Mouse (Mus musculus) midbrain, embryonic 11.5 days (tissue): ENCODE data around the gene Coa7. TPM values are rescaled to one million over a fixed set of nuclear protein-coding genes. Genes with fewer than 3 reads are reported as not detected.

ENCODE experiments used
- ATAC-seq: fragments of 200-750 bp; cut with Nextera tagmentation; 2 replicates; pipeline ENCODE4 v1.8.0; 2017; ENCODE audit warnings: moderate TSS enrichment, moderate library complexity; ENCODE audit not compliant: low FRiP score
- DNase-seq: peaks from one replicate; pipeline ENCODE4 v3.0.0; 2015; ENCODE audit warnings: low spot score; ENCODE audit errors: missing footprints
- H3K27ac ChIP-seq: fragments of 300-500 bp; sonication (generic); 2 replicates; pipeline ENCODE4 v1.5.1; 2014; ENCODE audit warnings: low read depth, low read length
- H3K27me3 ChIP-seq: fragments of 300-500 bp; sonication (generic); 2 replicates; pipeline ENCODE4 v1.6.1; 2014; ENCODE audit warnings: mild to moderate bottlenecking, low read length, moderate library complexity, mixed read lengths; ENCODE audit not compliant: control insufficient read depth, insufficient read depth
- H3K36me3 ChIP-seq: fragments of 300-500 bp; sonication (generic); 2 replicates; pipeline ENCODE4 v1.6.1; 2014; ENCODE audit warnings: mild to moderate bottlenecking, low read length, moderate library complexity, mixed read lengths; ENCODE audit not compliant: control insufficient read depth, insufficient read depth
- H3K4me1 ChIP-seq: fragments of 300-500 bp; sonication (generic); 2 replicates; pipeline ENCODE4 v1.6.1; 2014; ENCODE audit warnings: low read length; ENCODE audit not compliant: control insufficient read depth, insufficient read depth
- H3K4me2 ChIP-seq: fragments of 300-500 bp; sonication (generic); 2 replicates; pipeline ENCODE4 v1.6.1; 2014; ENCODE audit warnings: mild to moderate bottlenecking, moderate library complexity
- H3K4me3 ChIP-seq: fragments of 300-500 bp; sonication (generic); 2 replicates; pipeline ENCODE4 v1.5.1; 2014; ENCODE audit warnings: low read depth, low read length
- H3K9ac ChIP-seq: fragments of 300-500 bp; sonication (generic); 2 replicates; pipeline ENCODE4 v1.6.1; 2014; ENCODE audit warnings: low read length
- H3K9me3 ChIP-seq: fragments of 300-500 bp; sonication (generic); 2 replicates; pipeline ENCODE4 v1.6.1; 2016; ENCODE audit warnings: low read length; ENCODE audit not compliant: control insufficient read depth
- WGBS: fragments of 180-500 bp; shearing (Covaris S2); extraction: QIAGEN DNeasy Blood & Tissue Kit; methylation state at CpG from one replicate; pipeline ENCODE4 v1.1.7; 2014; 5-methylcytosine and 5-hydroxymethylcytosine counted together
- polyA plus RNA-seq: library from polyadenylated mRNA; unstranded; fragments of >200 nt; fragmentation: Nextera tagmentation; extraction: Ambion mirVana; gene quantifications from 2 replicates; pipeline ENCODE4 v1.2.1, GENCODE M21; 2014

The Coa7 gene
- polyA plus RNA-seq = 54.6 and 55.5 TPM in 2 replicates

DNA sequence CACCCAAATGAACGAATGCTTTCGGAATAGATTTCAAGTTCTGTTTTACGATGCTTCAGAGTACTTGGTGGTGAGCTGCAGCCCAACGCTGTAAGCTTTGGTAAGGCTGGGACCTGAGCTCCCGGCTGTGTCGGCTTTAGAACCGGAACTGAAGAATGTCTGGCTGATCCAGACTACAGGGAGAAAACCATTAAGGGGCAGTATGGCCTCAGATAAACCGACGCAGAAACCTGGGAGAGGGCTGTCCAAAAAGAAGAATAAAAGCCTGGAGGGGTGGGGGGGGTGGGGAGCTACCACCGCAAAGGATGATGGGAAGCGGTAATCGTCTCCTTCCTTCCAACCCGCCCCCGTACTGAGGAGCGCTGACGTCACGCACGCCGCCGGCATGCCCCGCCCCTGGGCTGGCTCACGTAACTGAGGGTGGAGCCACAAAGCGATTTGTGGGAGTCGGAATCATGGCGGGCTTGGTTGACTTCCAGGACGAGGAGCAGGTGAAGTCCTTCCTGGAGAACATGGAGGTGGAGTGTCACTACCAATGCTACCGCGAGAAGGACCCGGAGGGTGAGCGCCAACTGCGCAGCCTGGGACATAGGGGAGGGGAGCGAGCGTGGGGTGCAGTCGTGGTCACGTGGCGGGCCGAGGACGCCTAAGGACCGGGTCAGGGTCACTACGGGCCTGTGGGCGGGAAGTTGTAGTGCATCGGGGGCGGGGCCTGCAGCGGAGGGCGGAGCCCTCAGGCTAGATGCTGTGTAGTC lies at the start of gene Coa7:
Gene Coa7, plus strand, starts transcription at position 411 of the 755 bp plus-strand sequence.
- H3K4me1 ChIP-seq = 0 out of 2 replicates have a peak, but pooled peaks cover 3% of the 10 kb centered on the region
- no peaks in the 10 kb centered on the region; the same call in 1 of the 2 replicates for H3K36me3 ChIP-seq
- peak within 1 kb of the TSS; percentile 69 for H3K9ac ChIP-seq
- peak within 1 kb of the TSS; percentile 66 for H3K4me3 ChIP-seq
- no peaks in the 10 kb centered on the region for H3K27me3 ChIP-seq
- peak within 1 kb of the TSS; percentile 81 for H3K27ac ChIP-seq
- ATAC-seq = peak; percentile 95
- peak within 1 kb of the TSS; percentile 60 for H3K4me2 ChIP-seq
- no peaks in the 10 kb centered on the region for H3K9me3 ChIP-seq
- peak; percentile 100 for DNase-seq
- WGBS = under 1% methylated on average over 45 of the region's 45 CpGs

DNA sequence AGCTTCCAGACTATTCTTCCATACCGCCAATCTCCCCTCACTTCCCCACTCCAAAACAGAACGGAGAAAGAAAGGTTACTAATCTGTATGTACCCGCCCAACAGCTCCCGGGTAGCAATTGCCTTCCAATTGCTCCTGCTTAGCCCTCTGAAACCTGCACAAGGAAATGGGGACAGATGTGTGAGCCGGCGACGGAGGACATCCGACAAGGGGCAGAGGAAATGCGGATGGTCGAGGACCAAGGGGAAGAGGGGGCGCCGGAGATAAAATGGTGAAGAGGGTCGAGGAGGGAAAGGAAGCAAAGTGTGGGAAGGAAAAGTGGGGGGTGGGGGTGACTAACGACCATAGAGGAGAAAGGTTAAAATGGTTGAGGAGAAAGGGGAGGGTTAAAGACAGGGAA lies 27.7 kb upstream of the Coa7 start:
- DNase-seq (no peak), ATAC-seq (no peak)
- Histone ChIP-seq H3K9me3 (no peaks in the 10 kb centered on the region), H3K27me3 (no peaks in the 10 kb centered on the region), H3K36me3 (no peaks in the 10 kb centered on the region), H3K4me2 (peak overlapping the region; percentile 77), H3K4me1 (peaks cover 11% of the 10 kb centered on the region), H3K9ac (peak overlapping the region; percentile 92), H3K4me3 (peak overlapping the region; percentile 88), H3K27ac (peak overlapping the region; percentile 91)
- WGBS = 2% methylated on average over 14 of the region's 14 CpGs

DNA sequence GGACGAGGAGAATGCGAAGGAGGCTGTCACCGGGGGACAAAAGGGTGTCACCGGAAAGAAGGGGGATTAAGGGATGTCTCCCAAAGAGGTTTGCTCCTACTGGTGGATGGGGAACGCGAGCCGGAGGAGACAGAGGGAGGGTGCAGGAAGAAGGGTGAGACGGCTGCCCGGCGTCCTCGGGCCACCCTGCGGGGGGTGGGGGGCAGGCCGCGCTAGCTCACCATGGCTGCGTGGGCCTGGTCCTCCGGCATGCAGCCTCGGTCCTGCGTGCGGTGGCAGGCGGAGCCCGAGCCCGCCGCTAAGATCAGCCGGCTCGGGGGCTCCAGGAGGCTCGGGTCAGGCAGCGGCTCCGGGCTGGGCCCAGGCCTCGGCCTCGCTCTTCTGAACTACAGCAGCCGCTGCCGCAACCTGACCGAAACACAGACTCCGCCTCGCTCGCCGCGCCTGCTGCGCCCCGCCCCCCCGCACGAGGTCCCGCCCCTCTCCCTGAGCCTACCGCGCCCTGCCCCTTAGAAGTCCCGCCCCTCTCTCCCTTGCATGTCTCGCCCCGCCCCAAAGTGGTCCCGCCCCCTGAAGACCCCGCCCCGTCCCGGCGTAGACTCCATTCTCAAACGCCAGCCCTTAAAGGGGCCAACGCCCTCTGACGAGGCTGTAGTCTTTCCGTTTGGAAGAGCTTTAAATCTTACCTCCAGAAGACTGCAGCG lies 27.1 kb upstream of the Coa7 start, which contains the start of gene Zyg11b:
Gene Zyg11b, minus strand, starts transcription at position 427 of the 704 bp plus-strand sequence.
- Histone ChIP-seq H3K4me3 (peak within 1 kb of the TSS; percentile 88), H3K9ac (peak within 1 kb of the TSS; percentile 92), H3K27ac (peak within 1 kb of the TSS; percentile 91), H3K27me3 (no peaks in the 10 kb centered on the region), H3K9me3 (peaks cover 3% of the 10 kb centered on the region; the same call in 1 of the 2 replicates), H3K36me3 (no peaks in the 10 kb centered on the region), H3K4me1 (peaks cover 11% of the 10 kb centered on the region), H3K4me2 (peak within 1 kb of the TSS; percentile 77)
- DNase-seq (peak; percentile 99), ATAC-seq (peak; percentile 95)
- WGBS = under 1% methylated on average over 52 of the region's 58 CpGs

DNA sequence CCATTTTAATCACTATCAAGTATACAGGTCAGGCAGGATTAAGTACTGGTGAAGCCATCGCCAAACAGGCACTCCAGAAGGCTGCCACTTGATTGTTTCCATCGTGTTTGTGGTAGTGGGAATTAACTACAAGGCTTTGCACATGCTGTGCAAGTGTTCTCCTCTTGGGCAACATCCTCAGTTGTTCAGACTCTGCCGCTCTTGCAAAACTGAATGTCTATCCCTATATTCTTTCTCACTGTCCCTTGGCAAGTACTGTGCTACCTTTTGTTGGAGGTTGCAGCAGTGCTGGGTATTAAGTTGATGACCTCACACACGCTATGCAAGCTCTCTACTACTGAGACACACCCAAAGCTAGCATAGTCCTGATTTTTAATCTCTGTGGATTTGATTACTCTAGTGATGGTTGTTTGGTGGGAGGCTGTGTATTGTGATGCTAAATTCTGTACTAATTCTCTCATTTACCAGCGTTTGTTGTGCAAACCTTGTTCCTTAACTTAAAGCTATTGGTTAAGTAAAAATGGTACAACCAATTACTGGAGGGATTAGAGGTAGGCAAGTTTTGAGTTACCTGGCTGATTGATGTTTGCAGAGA lies 25.5 kb upstream of the Coa7 start:
- ATAC-seq = no peak
- H3K27me3 ChIP-seq = no peaks in the 10 kb centered on the region
- H3K9me3 ChIP-seq = peaks cover 7% of the 10 kb centered on the region; the same call in 1 of the 2 replicates
- no peak overlapping the region for H3K4me3 ChIP-seq
- no peak overlapping the region for H3K9ac ChIP-seq
- peaks cover 11% of the 10 kb centered on the region for H3K4me1 ChIP-seq
- no peak overlapping the region for H3K4me2 ChIP-seq
- H3K36me3 ChIP-seq = no peaks in the 10 kb centered on the region
- H3K27ac ChIP-seq = no peak overlapping the region
- no peak for DNase-seq
- 79% methylated on average over 5 of the region's 5 CpGs for WGBS

DNA sequence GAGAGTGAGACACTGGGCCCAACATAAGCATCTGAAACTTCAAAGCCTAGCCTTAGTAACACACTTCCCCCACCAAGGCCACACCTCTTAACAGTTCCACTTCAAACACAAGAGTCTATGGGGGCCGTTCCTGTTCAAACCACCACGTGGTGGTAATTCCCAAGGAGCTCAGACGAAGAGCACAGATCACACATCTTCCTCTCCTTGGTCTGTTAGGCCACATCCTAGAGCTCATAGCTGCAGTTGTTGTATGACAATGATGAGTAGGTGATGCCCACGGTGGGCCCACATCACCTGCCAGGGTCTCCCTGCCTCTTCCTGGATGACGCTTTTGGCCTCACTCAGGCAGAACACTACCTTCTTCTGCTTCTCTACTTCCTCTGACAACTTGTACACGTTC lies 17.2 kb upstream of the Coa7 start:
- no peaks in the 10 kb centered on the region for H3K4me1 ChIP-seq
- no peak for DNase-seq
- no peaks in the 10 kb centered on the region for H3K36me3 ChIP-seq
- ATAC-seq = no peak
- H3K4me3 ChIP-seq = no peak overlapping the region
- no peak overlapping the region for H3K4me2 ChIP-seq
- no peaks in the 10 kb centered on the region for H3K27me3 ChIP-seq
- H3K27ac ChIP-seq = no peak overlapping the region
- 77% methylated on average over 6 of the region's 6 CpGs for WGBS
- H3K9me3 ChIP-seq = peaks cover 5% of the 10 kb centered on the region; the same call in 1 of the 2 replicates
- H3K9ac ChIP-seq = no peak overlapping the region

GRCm38 (mm10) chr4:108314041-108314440 lies 13.9 kb upstream of the Coa7 start:
- no peak for DNase-seq
- 51% methylated on average over 5 of the region's 5 CpGs for WGBS
- Histone ChIP-seq H3K27ac (no peak overlapping the region), H3K27me3 (no peaks in the 10 kb centered on the region), H3K4me1 (no peaks in the 10 kb centered on the region), H3K9ac (no peak overlapping the region), H3K36me3 (no peaks in the 10 kb centered on the region), H3K9me3 (no peaks in the 10 kb centered on the region), H3K4me3 (no peak overlapping the region), H3K4me2 (no peak overlapping the region)
- no peak for ATAC-seq

DNA sequence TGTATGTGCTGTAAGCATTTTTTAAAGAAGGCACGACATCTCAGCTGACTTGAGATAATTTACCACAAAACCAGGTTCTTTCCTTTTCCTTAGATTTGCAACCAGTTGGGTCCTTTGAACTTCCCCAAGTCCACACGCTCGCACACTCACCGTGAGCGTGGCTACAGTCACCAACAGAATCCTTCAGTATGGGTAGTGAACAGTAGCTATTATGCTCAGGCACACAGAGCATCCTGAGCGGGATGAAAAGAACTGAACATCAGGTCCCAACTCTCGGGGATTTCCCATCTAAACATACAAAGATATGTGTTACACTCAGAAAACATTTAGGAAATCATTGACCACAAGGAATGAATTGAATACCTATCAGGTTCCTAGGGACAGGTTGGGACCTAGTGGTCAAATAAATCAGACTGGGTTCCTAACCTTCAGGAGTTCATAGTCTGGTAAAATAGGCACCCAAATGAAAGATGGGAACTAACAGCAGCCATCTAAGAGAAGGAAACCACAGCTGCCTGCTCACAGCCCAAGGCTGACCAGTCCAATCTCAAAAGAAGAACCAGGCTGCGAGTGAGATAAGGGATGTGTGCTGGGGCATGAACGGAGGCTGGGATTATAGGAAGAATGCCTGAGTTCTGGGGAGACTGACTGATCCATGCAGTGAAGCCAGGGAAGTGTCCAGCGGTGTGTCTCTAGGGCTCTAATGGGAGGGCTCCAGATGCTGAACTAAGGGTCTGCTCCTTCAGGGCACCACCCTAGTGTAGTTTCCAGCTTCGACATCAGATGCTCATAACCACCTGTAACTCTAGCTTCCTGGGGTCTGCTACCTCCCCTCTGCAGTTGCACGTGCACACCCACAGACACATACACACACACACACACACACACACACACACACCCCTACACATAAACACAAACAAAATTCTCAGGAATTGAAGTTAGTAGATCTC lies 10.0 kb upstream of the Coa7 start:
- Histone ChIP-seq H3K36me3 (no peaks in the 10 kb centered on the region), H3K4me2 (no peak overlapping the region), H3K27ac (no peak overlapping the region), H3K4me3 (no peak overlapping the region), H3K9me3 (no peaks in the 10 kb centered on the region), H3K27me3 (no peaks in the 10 kb centered on the region), H3K9ac (no peak overlapping the region), H3K4me1 (no peaks in the 10 kb centered on the region)
- WGBS = 80% methylated on average over 12 of the region's 12 CpGs
- DNase-seq (no peak), ATAC-seq (no peak)
